Mouse (Mus musculus): Measurements from ENCODE around the gene Fyn. TPM values are rescaled to one million over a fixed set of nuclear protein-coding genes. Genes with fewer than 3 reads are reported as not detected.

The Fyn gene
- polyA plus RNA-seq, 1 experiment: 107 TPM

- no peak overlapping the region for H3K4me3 ChIP-seq (ENCODE audit: insufficient read depth, low read length)
- no peak overlapping the region for H3K27ac ChIP-seq (ENCODE audit: insufficient read depth, low read length)
- H3K4me1 ChIP-seq (ENCODE audit: control insufficient read depth, insufficient read depth, low read length): peaks cover 16% of the 10 kb centered on the region; the same call in 1 of the 2 replicates
- TF ChIP-seq POLR2A (IDR thresholded peaks at IDR 0.05; ENCODE audit: extremely low read depth, insufficient read depth, low read length) (no peak), CTCF (IDR thresholded peaks at IDR 0.05; ENCODE audit: extremely low read depth, insufficient read depth, low read length) (no peak)
Measured at GRCm38 (mm10) chr10:39418395-39418794, 49.7 kb downstream of the Fyn start.

GRCm38 (mm10) chr10:39420842-39421617, 52.4 kb downstream of the Fyn start:
- H3K4me1 ChIP-seq (ENCODE audit: control insufficient read depth, insufficient read depth, low read length): peaks cover 13% of the 10 kb centered on the region; the same call in 1 of the 2 replicates
- no peak overlapping the region for H3K4me3 ChIP-seq (ENCODE audit: insufficient read depth, low read length)
- no peak for TF ChIP-seq POLR2A (IDR thresholded peaks at IDR 0.05; ENCODE audit: extremely low read depth, insufficient read depth, low read length)
- TF ChIP-seq CTCF (IDR thresholded peaks at IDR 0.05; ENCODE audit: extremely low read depth, insufficient read depth, low read length): no peak
- H3K27ac ChIP-seq (ENCODE audit: insufficient read depth, low read length): no peak overlapping the region

- no peak for TF ChIP-seq CTCF (IDR thresholded peaks at IDR 0.05; ENCODE audit: extremely low read depth, insufficient read depth, low read length)
- no peak for TF ChIP-seq POLR2A (IDR thresholded peaks at IDR 0.05; ENCODE audit: extremely low read depth, insufficient read depth, low read length)
- H3K4me1 ChIP-seq (ENCODE audit: control insufficient read depth, insufficient read depth, low read length): peaks cover 13% of the 10 kb centered on the region; the same call in 1 of the 2 replicates
- H3K27ac ChIP-seq (ENCODE audit: insufficient read depth, low read length): no peak overlapping the region
- no peak overlapping the region for H3K4me3 ChIP-seq (ENCODE audit: insufficient read depth, low read length)
Measured at GRCm38 (mm10) chr10:39421772-39422171, 53.1 kb downstream of the Fyn start.

GRCm38 (mm10) chr10:39424643-39425042, 56.0 kb downstream of the Fyn start:
- Histone ChIP-seq H3K4me1 (ENCODE audit: control insufficient read depth, insufficient read depth, low read length) (peaks cover 13% of the 10 kb centered on the region), H3K4me3 (ENCODE audit: insufficient read depth, low read length) (no peak overlapping the region), H3K27ac (ENCODE audit: insufficient read depth, low read length) (no peak overlapping the region)
- no peak for TF ChIP-seq POLR2A (IDR thresholded peaks at IDR 0.05; ENCODE audit: extremely low read depth, insufficient read depth, low read length)
- no peak for TF ChIP-seq CTCF (IDR thresholded peaks at IDR 0.05; ENCODE audit: extremely low read depth, insufficient read depth, low read length)

GRCm38 (mm10) chr10:39426033-39426432, 57.4 kb downstream of the Fyn start:
- H3K4me1 ChIP-seq (ENCODE audit: control insufficient read depth, insufficient read depth, low read length): peaks cover 12% of the 10 kb centered on the region
- TF ChIP-seq CTCF (IDR thresholded peaks at IDR 0.05; ENCODE audit: extremely low read depth, insufficient read depth, low read length): no peak
- TF ChIP-seq POLR2A (IDR thresholded peaks at IDR 0.05; ENCODE audit: extremely low read depth, insufficient read depth, low read length): no peak
- H3K27ac ChIP-seq (ENCODE audit: insufficient read depth, low read length): no peak overlapping the region
- no peak overlapping the region for H3K4me3 ChIP-seq (ENCODE audit: insufficient read depth, low read length)

- Histone ChIP-seq H3K4me1 (ENCODE audit: control insufficient read depth, insufficient read depth, low read length) (peaks cover 7% of the 10 kb centered on the region), H3K27ac (ENCODE audit: insufficient read depth, low read length) (no peak overlapping the region), H3K4me3 (ENCODE audit: insufficient read depth, low read length) (no peak overlapping the region)
- TF ChIP-seq CTCF (IDR thresholded peaks at IDR 0.05; ENCODE audit: extremely low read depth, insufficient read depth, low read length): no peak
- no peak for TF ChIP-seq POLR2A (IDR thresholded peaks at IDR 0.05; ENCODE audit: extremely low read depth, insufficient read depth, low read length)
Measured at GRCm38 (mm10) chr10:39426833-39427490, 58.3 kb downstream of the Fyn start.

DNA sequence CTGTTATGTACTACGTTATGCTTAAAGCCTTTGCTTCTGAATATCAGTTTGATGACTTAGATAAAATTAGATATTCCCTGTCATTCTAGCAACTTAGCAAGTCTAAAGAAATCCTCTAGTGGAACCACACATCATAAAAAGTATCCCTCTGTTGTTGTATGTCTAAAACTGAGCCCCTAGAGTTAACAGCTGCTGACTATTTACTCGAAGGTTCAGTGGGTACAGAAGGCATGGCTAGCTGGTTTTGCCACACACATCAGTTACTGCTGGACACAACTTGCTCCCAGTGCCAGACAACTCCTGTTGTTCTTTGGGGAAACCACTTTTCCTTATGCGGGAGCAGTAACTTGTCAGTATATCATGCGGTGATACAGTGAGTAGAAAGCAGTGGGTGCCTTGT, 61.0 kb downstream of the Fyn start:
- TF ChIP-seq POLR2A (IDR thresholded peaks at IDR 0.05; ENCODE audit: extremely low read depth, insufficient read depth, low read length): no peak
- Histone ChIP-seq H3K4me3 (ENCODE audit: insufficient read depth, low read length) (no peak overlapping the region), H3K4me1 (ENCODE audit: control insufficient read depth, insufficient read depth, low read length) (peaks cover 2% of the 10 kb centered on the region), H3K27ac (ENCODE audit: insufficient read depth, low read length) (no peak overlapping the region)

DNA sequence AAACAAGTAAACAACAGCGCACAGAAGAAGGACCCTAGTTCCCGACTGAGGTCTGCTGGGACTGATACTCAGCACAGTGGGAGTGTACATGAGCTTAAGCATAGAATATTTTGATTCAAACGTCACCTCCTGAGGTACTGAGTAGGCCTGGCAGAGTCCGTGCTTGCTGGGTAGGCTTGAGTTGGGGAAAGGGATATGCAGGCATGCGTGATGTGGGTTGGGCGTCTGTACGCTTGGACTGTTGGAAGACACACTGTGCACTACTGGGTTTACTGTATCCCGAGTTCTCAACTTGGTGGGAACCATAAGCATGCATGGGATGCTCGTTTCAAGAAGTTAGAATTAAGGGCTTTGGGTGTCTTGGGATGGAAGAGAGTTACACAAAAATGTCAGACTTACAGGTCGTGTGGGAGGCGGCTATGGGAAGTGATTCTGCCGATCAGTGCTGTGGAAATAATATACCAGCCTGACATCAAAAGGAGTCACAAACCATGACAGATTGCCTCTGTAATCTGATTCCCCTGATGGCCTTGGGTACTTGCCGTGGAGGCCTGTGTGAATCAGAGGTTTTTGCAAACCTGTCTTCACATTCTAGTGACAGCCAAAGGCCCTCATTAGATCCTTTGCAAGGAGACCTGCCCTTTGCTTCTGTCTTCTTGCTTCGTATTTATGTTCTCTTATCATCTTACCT, 61.6 kb downstream of the Fyn start:
- H3K4me3 ChIP-seq (ENCODE audit: insufficient read depth, low read length): no peak overlapping the region
- TF ChIP-seq CTCF (IDR thresholded peaks at IDR 0.05; ENCODE audit: extremely low read depth, insufficient read depth, low read length): no peak
- TF ChIP-seq POLR2A (IDR thresholded peaks at IDR 0.05; ENCODE audit: extremely low read depth, insufficient read depth, low read length): no peak
- H3K27ac ChIP-seq (ENCODE audit: insufficient read depth, low read length): no peak overlapping the region
- peaks cover 5% of the 10 kb centered on the region for H3K4me1 ChIP-seq (ENCODE audit: control insufficient read depth, insufficient read depth, low read length)

GRCm38 (mm10) chr10:39431265-39431664, 62.6 kb downstream of the Fyn start:
- peaks cover 6% of the 10 kb centered on the region for H3K4me1 ChIP-seq (ENCODE audit: control insufficient read depth, insufficient read depth, low read length)
- no peak overlapping the region for H3K27ac ChIP-seq (ENCODE audit: insufficient read depth, low read length)
- TF ChIP-seq CTCF (IDR thresholded peaks at IDR 0.05; ENCODE audit: extremely low read depth, insufficient read depth, low read length): no peak
- no peak for TF ChIP-seq POLR2A (IDR thresholded peaks at IDR 0.05; ENCODE audit: extremely low read depth, insufficient read depth, low read length)
- no peak overlapping the region for H3K4me3 ChIP-seq (ENCODE audit: insufficient read depth, low read length)

Data from cortical plate, adult 2 months (tissue).